Mouse (Mus musculus): ENCODE data around the gene Kdm3a. TPM values are rescaled to one million over a fixed set of nuclear protein-coding genes. Genes with fewer than 3 reads are reported as not detected.
A peak's percentile ranks its signal among the peaks of the same experiment; 100 is the strongest.

Gene Kdm3a
- polyA plus RNA-seq, 1 experiment from 2014 or later: 76.8 TPM

DNA sequence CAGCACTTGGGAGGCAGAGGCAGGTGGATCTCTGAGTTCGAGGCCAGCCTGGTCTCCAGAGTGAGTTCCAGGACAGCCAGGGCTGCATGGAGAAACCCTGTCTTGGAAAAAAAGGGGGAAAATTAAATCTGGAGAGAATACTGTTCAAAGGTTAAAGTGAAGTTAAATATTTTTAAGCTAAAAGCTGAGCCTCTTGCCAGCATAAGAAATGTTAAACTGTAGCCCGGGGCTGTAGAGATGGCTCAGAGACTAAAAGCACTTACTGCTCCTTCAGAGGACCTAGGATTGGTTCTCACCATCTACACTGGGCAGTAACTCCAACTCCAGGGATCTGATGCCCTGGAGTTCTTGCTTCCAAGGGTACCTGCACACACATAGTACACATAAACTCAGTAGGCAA is 76.0 kb downstream of the Kdm3a start:
- WGBS: 88% methylated on average over 2 of the region's 2 CpGs
- Histone ChIP-seq H3K36me3 (peaks cover 18% of the 10 kb centered on the region), H3K4me3 (no peak overlapping the region), H3K27ac (replicated peaks) (no peak overlapping the region), H3K4me1 (no peaks in the 10 kb centered on the region), H3K27me3 (ENCODE audit: low read depth, poor library complexity, severe bottlenecking) (no peaks in the 10 kb centered on the region), H3K9me3 (replicated peaks) (no peaks in the 10 kb centered on the region)
- DNase-seq (ENCODE audit: low spot score): no peak

DNA sequence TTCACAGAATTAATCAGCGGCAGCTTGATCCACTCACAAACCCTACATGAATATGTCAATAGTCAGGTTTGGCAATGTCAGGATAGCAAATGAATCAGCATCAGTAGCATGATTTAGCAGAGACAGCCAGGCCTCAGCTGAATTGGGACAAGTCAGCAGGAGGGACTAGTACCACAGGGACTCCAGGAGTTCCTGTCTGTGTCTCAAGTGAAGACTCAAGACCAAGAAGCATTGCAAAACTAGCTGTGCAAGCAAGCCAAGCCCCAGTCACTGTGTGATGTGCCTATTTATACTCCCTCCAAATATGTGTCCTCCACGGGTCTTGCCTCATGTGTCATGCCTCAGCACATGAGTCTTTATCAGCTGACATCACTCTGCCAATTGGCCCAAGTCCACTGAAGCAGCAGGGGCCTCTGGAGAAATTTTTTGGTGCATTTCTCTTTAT is 77.3 kb downstream of the Kdm3a start:
- WGBS: 91% methylated on average over 2 of the region's 2 CpGs
- no peak overlapping the region for H3K27ac ChIP-seq (replicated peaks)
- no peak for DNase-seq (ENCODE audit: low spot score)
- H3K27me3 ChIP-seq (ENCODE audit: low read depth, poor library complexity, severe bottlenecking): no peaks in the 10 kb centered on the region
- H3K4me1 ChIP-seq: no peaks in the 10 kb centered on the region
- no peaks in the 10 kb centered on the region for H3K9me3 ChIP-seq (replicated peaks)
- H3K36me3 ChIP-seq: peaks cover 8% of the 10 kb centered on the region
- H3K4me3 ChIP-seq: no peak overlapping the region

DNA sequence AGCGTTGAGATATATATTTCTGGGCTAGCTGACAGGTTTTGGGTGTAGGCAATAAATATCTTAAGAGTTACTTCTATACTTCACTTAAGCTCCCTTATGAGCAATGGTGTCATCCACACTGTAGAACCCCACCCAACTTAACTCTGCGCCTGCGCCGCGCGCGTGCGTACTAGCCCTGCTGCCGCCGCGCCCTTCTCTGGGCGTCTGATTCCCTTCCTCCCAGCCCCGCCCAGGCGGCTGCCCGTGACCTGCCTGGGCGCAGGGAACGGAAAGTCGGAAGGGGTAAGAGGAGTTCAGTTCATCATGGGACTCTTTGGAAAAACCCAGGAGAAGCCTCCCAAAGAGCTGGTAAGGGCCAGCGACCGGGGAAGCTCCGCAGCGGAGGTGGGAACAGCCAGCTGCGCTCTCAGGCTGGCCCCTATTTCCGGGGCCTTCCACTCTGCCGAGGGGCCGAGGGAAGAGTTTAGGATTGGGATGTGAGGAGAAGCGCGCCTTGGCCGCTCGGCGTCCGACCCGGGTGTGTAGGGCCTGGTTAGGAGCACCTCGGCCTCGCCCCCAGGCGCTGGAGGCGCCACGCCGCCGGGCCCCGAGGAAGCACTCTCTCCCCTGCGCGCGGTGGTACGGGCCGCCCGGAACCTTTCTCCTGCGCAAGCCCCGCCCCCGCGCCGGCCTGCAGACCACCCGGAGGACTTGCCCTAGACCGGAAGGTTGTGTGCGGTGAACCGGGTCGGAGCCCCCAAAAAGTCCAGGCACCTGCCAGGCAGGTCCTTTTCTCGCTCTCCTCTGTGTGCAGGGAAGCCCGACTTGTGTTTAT is 88.9 kb downstream of the Kdm3a start, which contains the start of gene Chmp3:
Gene Chmp3, plus strand, starts transcription at position 112 of the 814 bp plus-strand sequence.
- peak within 1 kb of the TSS; percentile 100 for H3K27ac ChIP-seq (replicated peaks)
- peaks cover 4% of the 10 kb centered on the region; the same call in 1 of the 2 replicates for H3K36me3 ChIP-seq
- H3K4me3 ChIP-seq: peak within 1 kb of the TSS; percentile 89
- peaks cover 10% of the 10 kb centered on the region for H3K4me1 ChIP-seq
- WGBS: under 1% methylated on average over 59 of the region's 59 CpGs
- no peaks in the 10 kb centered on the region for H3K27me3 ChIP-seq (ENCODE audit: low read depth, poor library complexity, severe bottlenecking)
- H3K9me3 ChIP-seq (replicated peaks): no peaks in the 10 kb centered on the region
- DNase-seq (ENCODE audit: low spot score): peak; percentile 93

Other genes with a start within 250 kb of the Kdm3a start
- 8.4 and 9.2 TPM in 2 replicates for gene Rmnd5a, start 192.4 kb downstream of the Kdm3a start, polyA plus RNA-seq (2016; fragmentation: Nextera tagmentation; extraction: Ambion mirVana)
- 9.8 and 11.3 TPM in 2 replicates for gene Rnf103, start 139.1 kb downstream of the Kdm3a start, polyA plus RNA-seq (2016; fragmentation: Nextera tagmentation; extraction: Ambion mirVana)
- gene Chmp3, start 89.2 kb downstream of the Kdm3a start, polyA plus RNA-seq (2016; fragmentation: Nextera tagmentation; extraction: Ambion mirVana): 49.7 and 50.5 TPM in 2 replicates
- gene Reep1, start 74.6 kb upstream of the Kdm3a start, polyA plus RNA-seq (2016; fragmentation: Nextera tagmentation; extraction: Ambion mirVana): 33.3 and 53.5 TPM in 2 replicates
- gene Mrpl35, start 194.0 kb upstream of the Kdm3a start, polyA plus RNA-seq (2016; fragmentation: Nextera tagmentation; extraction: Ambion mirVana): 60.9 and 67.4 TPM in 2 replicates
- 219 and 226 TPM in 2 replicates for gene Immt, start 198.3 kb upstream of the Kdm3a start, polyA plus RNA-seq (2016; fragmentation: Nextera tagmentation; extraction: Ambion mirVana)